Mouse (Mus musculus) kidney, postnatal 10 days (tissue): ENCODE measurements around the gene Cradd.

Experiments
- DNase-seq: peaks from one replicate; pipeline ENCODE4 v3.0.0; 2021; ENCODE audit warnings: mixed read lengths

The Cradd gene

GRCm38 (mm10) chr10:95151012-95151768 lies 172.7 kb downstream of the Cradd start:
- DNase-seq = no peak

- no peak for DNase-seq
These were observed 174.3 kb downstream of the Cradd start for GRCm38 (mm10) chr10:95149666-95150065.

- DNase-seq = no peak
These were observed 175.3 kb downstream of the Cradd start for GRCm38 (mm10) chr10:95148641-95149040.

GRCm38 (mm10) chr10:95147136-95147901 lies 176.6 kb downstream of the Cradd start:
- DNase-seq = peak; percentile 23

DNA sequence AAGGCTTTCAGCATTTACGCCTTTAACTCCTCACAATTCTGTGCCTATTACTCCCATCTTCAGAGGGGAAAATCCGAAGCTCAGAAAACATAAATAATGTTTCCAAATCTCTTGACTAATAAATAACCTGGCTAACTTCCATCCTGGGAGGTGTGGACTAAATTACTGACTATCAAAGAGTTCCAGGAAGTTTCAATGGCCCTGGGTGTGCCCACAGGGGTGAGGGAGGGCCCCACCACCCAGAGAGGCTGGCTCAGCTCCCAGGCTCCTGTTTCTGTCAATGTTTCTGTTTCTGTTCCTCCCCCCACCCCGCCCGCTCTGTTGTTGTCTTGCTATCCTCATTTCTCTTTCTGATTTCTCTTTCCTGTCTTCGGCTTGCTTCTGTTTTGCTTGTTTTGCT lies 177.4 kb downstream of the Cradd start:
- peak; percentile 70 for DNase-seq

DNA sequence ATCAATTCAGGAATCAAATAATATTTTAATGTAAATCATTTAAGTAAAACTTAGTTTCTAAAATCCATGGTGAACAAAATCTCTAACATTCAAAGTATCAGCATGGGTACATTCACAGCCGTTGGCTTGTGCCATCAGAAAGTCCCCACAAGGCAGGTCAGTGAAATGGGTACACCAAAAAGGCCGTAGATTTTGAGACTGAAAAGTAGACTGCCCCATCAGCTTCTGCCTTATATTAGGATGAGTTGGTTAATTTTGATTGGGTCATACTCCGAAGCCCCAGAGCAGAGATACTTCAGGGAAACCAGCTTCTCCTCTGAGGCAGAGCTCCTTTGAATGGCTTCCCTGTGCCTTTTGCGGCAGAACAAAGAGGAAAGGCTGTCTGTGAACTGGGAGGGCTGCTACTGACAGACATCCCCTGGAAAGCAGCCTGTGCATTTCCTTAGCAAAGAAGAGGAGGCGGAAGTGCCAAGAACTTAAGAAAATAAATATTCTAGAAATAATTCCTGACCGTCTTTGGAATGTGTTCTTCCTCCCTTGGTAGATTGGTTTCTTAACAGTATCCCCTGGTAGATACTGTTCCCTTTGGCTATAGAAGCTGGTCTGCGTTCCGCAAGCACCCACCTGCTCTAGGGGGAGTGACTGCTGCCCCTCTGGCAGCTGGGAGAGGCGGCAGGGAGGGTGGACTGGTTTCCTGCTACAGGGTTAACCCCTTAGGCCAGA lies 178.6 kb downstream of the Cradd start:
- peak; percentile 59 for DNase-seq

DNA sequence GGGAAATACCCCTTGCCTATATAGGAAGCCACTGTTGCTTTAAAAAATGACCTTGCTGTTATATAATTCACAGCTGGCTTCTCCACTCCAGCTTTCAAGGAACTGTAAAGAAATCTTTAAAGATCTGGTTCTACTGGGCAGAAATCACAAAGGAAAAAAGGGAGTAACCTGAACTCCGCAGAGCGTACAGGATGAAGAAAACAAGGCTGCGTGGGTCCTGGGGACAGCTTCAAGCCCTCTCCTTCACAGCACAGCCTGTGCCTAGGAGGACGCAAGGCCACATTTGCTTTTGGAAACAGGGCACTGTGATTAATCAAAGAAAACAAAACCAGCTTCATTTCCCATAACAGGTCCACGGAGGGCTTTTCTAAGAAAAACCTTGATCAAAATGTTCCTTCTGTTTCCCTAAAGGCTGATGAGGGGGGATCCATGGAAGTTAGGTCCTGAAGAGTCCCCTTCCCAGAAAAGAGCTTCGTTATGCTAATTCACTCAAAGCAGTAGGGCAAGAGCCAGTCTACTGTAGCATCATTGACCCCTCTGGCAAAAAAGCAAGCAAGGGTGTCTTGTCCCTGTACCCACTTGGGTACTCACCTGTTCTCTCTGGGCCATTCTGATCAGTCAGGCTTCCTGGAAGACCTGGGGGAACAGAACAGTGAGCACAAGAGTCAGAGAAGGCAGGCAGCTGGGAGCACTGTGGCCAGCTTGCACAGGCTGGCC lies 179.4 kb downstream of the Cradd start:
- peak; percentile 9 for DNase-seq

- DNase-seq = no peak
These were observed 180.4 kb downstream of the Cradd start for GRCm38 (mm10) chr10:95143446-95144114.

- DNase-seq = peak; percentile 92
These were observed 181.0 kb downstream of the Cradd start for GRCm38 (mm10) chr10:95142844-95143435.

DNA sequence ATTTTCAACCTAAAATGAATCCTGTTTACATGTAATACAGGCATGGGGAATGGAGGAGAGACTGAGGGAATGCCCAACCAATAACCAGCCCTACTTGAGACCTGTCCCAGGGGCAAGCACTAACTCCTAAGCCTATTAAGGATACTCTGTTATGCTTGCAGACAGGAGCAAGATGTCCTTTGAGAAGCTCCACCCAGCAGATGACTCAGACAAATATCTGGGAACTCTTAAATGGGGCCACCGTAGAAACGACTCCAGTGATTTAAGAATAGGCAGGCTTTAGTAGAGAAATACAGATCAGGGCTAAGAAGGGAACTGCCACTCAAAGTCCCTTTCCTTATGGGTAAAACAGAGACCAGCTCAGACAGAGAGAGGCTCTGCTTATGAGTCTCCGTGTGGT lies 182.9 kb downstream of the Cradd start:
- DNase-seq = no peak

DNA sequence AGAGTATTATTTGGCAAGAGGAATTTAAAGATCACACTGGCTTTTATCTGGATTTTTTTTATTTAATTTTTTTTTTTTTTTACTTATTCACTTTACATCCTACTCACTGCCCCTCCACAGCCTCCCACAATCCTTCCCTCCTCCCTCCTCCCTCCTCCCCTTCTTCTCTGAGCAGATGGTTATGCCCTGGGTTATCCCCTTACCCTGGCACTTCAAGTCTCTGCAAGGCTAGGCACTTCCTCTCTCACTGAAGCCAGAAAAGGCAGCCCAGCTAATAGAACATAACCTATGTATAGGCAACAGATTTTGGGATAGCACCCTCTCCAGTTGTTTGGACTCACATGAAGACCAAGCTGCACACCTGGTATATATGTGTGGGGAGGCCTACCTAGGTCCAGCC lies 183.7 kb downstream of the Cradd start:
- no peak for DNase-seq

DNA sequence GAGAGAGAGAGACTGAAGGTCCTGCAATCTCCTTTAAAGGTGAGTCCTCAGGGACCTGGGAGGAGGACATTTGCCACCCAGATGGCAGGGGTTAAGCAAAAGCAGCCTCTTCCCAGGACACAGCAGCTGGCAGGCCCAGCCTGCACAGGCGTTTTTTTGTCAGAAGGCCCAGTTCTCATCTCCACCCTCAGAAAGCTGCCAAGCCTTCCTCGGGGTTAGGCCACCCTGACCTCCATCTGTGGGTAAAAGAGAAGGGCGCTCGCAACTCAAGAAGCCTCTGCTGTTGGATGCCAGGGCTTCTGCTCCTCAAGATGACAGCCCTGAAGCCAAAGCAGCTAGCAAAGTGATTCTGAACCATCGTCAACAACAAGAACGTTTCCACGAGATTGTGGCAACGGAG lies 184.3 kb downstream of the Cradd start:
- no peak for DNase-seq

DNA sequence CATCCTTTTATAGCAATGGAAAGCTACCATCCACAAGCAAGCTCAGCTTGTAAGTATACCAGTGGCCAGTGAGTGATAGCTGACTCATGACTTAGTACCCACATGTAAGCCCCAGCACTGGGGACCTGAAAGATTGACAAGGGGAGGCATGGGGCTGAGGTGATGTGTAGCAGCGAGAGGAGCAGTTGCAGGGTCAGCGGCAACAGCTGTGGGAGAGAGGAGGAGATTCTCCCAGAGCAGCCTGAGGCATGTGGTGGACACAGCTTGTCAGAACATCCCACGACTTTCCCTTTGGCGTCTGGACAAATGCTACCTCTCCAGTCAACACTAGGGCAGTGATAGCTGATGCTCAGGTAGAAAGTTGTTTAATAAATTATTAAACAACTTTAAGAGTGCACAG lies 190.9 kb downstream of the Cradd start:
- no peak for DNase-seq
